Mouse (Mus musculus): Measurements from ENCODE around the gene Gm45233.

Gene Gm45233

DNA sequence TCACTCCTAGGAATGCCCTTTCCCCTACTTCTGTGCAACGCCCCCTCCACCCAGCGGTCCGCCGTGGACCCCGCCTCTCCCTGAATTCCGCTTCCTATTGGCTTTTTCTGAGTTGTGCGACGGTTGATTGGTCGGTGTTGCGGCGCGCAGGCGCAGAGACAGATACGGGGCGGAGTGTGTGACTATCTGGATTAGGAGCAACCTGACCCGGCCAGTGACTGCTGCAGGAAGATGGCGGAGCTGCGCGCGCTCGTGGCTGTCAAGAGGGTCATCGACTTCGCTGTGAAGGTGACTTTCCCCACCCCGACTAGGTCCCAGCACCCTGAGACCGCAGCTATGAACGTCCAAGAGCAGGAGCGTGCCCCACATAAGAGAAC is at the start of gene Gm45233, which contains the start of gene Etfb:
TSS of gene Gm45233 (plus strand) at position 212 of the 377 bp plus-strand sequence.
TSS of gene Etfb (plus strand) at position 167 of the 377 bp plus-strand sequence.
- in situ Hi-C loops (cut with MboI; ENCODE audit: unreplicated experiment in 2 of 2), result loop anchor here in 1 of 2 experiments (10.0 kb wide), 1 partner anchor 129 kb away; the partner anchor contains the start of gene Zfp715

DNA sequence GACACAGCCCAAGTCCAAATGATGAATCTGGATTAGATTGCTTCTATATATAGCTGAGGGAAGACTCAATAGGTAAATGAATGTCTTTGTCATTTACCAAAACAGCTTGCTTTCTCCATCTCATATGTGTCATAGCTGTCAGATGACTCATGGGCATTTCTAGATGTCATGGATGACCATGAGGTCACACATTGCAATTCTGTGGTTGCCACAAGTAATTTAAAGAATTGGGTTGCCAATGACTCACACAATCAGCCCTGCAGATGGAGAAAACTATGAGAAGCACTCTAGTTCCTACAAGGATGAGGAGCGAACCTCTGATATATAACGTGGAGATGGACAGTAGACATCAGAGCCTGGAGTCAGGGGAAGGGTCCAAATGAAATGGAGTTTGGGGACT is 44.4 kb upstream of the Gm45233 start:
- in situ Hi-C loops (cut with MboI; ENCODE audit: unreplicated experiment in 2 of 2), result loop anchor here in 1 of 2 experiments (25.0 kb wide), 1 partner anchor 412 kb away; no protein-coding TSS in a partner anchor

DNA sequence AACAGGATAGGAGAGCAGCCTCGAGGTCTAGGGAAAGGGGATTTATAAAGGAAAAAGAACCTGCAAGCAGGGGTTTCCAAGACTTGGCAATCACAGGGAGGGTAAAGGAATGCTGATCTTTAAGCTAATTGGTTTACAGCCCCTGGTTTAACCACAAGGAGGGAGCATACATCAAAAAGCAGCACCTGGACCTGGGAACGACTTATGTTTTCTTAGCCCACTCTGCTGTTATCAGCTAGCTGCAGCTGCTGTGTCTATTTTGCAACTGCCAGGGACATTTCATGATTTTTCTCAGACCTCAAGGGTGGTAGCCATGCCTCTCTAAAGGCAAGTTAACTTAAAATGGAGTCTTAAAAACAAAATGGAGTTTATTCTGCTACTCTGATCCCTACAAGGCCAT is 41.2 kb upstream of the Gm45233 start:
- in situ Hi-C loops (cut with MboI; ENCODE audit: unreplicated experiment in 2 of 2), result loop anchor here in 1 of 2 experiments (5.0 to 25.0 kb wide), 2 partner anchors 100 to 415 kb away; no protein-coding TSS in a partner anchor

DNA sequence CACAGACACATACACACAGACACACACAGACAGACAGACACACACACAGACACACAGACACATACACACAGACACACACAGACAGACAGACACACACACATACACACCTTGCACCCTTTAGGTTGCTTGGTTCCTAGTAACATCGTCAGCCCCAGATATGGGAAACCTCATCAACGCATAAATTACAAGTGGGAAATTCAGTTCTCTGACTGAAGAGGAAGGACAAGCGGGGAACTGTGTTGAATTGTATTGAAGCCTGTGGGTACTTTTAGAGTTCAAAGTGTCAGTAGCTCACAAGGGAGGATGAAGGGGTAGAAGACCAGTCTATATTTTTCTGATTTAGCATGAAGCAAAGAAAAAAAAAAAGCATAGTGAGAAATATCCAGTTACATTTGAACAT is 36.4 kb upstream of the Gm45233 start:
- in situ Hi-C loops (cut with MboI; ENCODE audit: unreplicated experiment in 2 of 2), result loop anchor here in 1 of 2 experiments (25.0 kb wide), 1 partner anchor 420 kb away; no protein-coding TSS in a partner anchor

DNA sequence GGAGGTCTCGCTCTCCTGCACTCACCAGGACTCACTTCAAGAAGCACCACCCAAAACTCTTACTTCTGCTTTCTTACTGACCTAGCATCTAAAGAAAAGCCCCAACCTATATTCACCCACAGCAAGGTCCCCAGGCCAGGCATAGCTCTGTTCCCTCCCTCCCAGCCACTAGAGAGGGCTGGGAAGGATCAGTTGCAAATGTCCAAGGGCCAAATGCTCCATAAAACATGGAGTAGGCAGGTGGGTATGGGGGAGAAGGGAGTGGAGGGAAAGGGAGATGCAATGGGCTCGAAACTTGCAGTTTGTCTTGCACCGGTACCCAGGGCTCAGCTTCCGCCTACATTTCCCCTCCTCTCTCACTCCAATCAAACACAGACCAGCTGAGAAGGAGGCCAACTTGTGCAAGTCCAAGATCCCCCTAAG is 35.8 kb upstream of the Gm45233 start, which contains the start of gene Siglecg:
TSS of gene Siglecg (plus strand) at position 74 of the 423 bp plus-strand sequence.
- in situ Hi-C loops (cut with MboI; ENCODE audit: unreplicated experiment in 2 of 2), result loop anchor here in 1 of 2 experiments (25.0 kb wide), 1 partner anchor 421 kb away; no protein-coding TSS in a partner anchor

DNA sequence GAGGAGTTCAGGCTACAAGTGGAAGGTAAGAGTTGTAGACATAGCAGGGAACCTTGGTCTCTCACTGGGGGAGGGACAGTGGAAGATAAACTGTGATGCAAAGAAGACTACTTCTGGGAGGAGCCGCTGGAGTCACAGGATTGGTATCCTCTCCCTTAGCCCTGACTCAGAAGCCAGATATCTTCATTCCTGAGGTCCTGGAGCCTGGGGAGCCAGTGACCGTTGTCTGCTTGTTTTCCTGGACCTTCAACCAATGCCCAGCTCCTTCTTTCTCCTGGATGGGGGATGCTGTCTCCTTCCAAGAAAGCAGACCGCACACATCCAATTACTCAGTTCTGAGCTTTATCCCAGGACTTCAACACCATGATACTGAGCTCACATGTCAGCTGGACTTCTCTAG is 34.8 kb upstream of the Gm45233 start:
- in situ Hi-C loops (cut with MboI; ENCODE audit: unreplicated experiment in 2 of 2), result loop anchor here in 1 of 2 experiments (25.0 kb wide), 1 partner anchor 422 kb away; no protein-coding TSS in a partner anchor

DNA sequence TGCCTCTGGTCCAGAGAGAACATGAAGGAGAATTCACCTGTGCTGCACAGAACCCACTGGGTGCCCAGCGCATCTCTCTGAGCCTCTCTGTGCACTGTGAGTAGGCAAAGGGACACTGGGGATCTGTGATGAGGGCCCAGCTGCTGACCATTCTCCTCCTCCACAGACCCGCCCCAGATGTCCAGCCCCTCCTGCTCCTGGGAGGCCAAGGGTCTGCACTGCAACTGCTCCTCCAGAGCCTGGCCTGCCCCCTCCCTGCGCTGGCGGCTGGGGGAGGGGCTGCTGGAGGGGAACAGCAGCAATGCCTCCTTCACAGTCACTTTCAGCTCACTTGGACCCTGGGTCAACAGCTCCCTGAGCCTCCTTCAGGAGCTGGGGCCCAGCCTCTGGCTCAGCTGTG is 32.2 kb upstream of the Gm45233 start:
- in situ Hi-C loops (cut with MboI; ENCODE audit: unreplicated experiment in 2 of 2), result loop anchor here in 1 of 2 experiments (25.0 kb wide), 1 partner anchor 424 kb away; no protein-coding TSS in a partner anchor

DNA sequence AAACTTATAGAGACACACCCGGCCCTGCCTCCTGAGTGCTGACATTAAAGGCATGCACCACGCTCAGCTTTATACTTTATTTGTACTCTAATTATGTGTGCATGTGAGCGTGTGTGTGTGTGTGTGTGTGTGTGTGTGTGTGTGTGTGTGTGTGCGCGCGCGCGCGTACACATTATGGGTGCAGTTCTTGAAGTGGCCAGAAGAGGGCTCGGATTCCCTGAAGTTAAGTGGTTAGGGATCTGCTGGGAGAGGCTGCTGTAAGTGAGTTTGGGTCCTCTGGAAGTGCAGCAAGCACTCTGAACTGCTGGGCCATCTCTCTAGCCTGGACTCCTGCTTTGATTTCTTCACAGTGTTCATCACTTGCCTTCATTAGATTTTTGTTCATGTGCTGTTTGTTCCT is 26.6 kb upstream of the Gm45233 start:
- in situ Hi-C loops (cut with MboI; ENCODE audit: unreplicated experiment in 2 of 2), result loop anchor here in 1 of 2 experiments (25.0 kb wide), 1 partner anchor 430 kb away; no protein-coding TSS in a partner anchor

DNA sequence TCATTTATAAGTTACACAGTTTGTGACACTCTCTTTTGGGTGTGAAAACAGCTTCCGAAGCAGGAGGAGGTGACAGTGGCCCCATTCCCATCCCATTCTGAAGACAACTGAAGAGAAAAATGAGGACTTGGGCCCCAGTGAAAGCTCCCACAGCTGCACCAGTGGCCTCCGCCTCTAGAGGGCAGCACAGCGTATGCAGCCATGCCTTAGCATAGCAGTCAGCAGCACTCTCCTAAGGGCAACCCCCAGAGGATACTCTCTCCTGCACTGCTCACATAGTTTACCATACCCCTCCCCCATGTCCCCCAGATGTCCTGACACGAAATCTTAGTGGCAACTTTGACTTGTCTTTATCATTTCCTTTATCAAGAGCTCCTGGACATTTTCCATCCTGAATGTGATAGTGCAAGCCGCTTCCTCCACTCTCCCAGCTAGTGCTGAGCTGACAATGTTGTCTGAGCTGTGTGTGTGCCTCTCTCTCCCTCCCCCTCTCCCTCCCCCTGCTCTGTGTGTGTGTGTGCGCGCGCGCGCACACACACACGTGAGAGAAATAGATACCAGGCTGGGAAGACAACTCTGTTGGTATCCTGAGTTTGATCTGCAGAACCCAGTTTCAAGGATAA is 20.8 kb upstream of the Gm45233 start:
- in situ Hi-C loops (cut with MboI; ENCODE audit: unreplicated experiment in 2 of 2), result loop anchor here (10.0 to 25.0 kb wide), 2 partner anchors 68 to 436 kb away; partner anchors contain the start of gene Siglecf (in 1 of the 2)

DNA sequence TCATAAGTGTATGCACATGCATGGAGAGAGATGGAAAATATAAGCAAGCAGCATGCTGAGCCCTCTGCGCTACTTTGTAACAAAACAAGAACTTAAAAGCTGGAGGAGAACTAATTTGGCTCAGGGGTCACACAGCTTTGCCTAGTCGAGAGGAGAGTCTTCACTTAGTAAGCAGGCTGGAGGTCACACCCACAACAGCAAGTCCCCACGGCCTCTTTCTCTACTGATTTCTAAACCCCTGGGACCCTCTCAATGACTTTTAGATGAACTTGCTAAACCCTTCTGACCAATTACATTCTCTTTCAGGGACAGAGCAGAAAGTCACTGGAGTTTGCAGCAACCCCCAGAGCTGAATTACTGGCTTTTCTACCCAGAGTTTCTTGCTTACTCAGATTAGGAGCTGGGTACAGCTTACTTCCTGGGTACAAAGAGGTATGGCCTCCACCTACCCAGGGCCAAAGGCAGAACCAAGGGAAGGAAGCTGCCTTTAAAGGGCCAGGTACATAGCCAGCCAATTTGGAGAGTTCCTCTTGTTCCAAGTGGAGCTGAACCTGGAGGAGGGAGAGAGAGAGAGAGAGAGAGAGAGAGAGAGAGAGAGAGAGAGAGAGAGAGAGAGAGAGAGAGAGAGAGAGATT is 19.8 kb upstream of the Gm45233 start:
- in situ Hi-C loops (cut with MboI; ENCODE audit: unreplicated experiment in 2 of 2), result loop anchor here (10.0 to 25.0 kb wide), 2 partner anchors 69 to 437 kb away; partner anchors contain the start of gene Siglecf (in 1 of the 2)

DNA sequence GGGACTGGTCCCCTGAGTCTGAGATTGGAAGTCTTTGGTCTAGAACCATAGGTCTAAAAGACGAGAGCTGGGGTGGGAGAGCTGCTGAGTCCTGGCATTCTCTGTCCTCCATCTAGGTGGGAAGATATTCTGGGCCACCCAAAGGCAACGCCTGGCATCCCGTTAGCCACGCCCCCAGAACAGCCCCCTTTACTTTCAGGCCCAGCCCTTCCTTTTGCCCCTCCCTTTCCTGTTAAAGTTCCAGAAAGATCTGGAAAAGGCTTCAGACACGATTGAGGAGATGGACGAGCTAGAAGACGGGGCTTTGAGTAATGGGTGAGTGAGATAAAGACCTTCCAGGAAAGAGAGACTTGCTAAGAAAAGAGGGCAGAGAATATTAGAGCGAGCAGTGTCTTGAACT is 16.5 kb upstream of the Gm45233 start, which contains the start of gene Lim2:
TSS of gene Lim2 (plus strand) at position 265 of the 400 bp plus-strand sequence.
- in situ Hi-C loops (cut with MboI; ENCODE audit: unreplicated experiment in 2 of 2), result loop anchor here in 1 of 2 experiments (5.0 to 10.0 kb wide), 2 partner anchors 35 to 73 kb away; partner anchors contain the start of genes Siglecf and Vsig10l

DNA sequence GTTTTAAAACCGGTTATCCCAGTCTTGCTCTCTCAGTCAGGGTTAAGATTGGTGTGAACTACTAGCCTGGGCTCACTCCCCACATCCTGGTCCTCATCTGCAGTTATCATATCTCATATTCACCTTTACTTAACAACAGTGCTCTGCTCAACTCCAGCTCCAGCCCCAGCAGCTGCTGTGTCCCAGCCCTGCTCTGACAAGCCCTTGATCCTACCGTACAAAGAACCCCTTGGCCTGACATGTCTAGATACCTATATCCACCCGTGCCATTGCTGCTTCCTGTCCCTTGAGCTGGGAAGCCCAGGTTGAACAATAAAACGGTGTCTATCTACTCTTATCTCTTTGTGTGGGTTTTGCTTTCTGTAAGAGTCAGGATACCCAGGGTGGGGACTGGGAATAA is 14.4 kb upstream of the Gm45233 start:
- in situ Hi-C loops (cut with MboI; ENCODE audit: unreplicated experiment in 2 of 2), result loop anchor here in 1 of 2 experiments (5.0 to 10.0 kb wide), 2 partner anchors 33 to 75 kb away; partner anchors contain the start of genes Siglecf and Vsig10l

DNA sequence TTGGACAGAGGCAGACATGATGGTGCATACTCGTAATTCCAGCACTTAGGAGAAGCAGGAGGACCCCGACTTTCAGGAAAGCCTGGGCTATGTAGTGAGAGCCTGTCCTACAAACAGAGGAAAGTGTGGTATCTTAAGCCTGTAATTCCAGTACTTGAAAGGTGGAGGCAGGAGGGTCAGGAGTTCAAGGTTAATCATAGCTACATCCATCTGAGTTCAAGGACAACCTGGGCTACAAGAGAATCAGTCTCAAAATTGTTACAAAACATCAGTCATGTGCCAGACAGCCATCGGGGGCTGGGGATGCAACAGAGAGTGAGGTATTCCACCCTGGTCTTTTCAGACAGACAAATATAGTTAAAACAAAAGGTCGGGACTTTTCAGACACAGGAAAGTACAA is 11.0 kb upstream of the Gm45233 start:
- in situ Hi-C loops (cut with MboI; ENCODE audit: unreplicated experiment in 2 of 2), result no loop called here

DNA sequence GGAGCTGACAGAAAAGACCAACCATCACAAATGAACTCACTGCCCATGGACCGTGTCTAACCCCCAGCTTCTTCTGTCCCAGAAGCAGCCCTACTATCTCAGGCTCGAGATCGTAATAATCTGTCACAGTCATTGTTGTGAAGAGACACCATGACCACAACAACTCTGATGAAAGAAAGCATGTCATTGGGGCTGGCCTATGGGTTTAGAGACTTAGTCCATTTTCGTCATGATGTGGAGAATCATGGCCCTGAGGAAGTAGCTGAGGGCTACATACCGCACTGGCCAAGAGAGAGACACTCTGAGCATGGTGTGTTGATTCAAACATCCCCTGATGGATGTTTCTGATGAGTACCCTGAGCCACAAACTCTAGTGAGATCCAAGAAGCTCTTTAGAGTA is 9.3 kb upstream of the Gm45233 start:
- in situ Hi-C loops (cut with MboI; ENCODE audit: unreplicated experiment in 2 of 2), result no loop called here

DNA sequence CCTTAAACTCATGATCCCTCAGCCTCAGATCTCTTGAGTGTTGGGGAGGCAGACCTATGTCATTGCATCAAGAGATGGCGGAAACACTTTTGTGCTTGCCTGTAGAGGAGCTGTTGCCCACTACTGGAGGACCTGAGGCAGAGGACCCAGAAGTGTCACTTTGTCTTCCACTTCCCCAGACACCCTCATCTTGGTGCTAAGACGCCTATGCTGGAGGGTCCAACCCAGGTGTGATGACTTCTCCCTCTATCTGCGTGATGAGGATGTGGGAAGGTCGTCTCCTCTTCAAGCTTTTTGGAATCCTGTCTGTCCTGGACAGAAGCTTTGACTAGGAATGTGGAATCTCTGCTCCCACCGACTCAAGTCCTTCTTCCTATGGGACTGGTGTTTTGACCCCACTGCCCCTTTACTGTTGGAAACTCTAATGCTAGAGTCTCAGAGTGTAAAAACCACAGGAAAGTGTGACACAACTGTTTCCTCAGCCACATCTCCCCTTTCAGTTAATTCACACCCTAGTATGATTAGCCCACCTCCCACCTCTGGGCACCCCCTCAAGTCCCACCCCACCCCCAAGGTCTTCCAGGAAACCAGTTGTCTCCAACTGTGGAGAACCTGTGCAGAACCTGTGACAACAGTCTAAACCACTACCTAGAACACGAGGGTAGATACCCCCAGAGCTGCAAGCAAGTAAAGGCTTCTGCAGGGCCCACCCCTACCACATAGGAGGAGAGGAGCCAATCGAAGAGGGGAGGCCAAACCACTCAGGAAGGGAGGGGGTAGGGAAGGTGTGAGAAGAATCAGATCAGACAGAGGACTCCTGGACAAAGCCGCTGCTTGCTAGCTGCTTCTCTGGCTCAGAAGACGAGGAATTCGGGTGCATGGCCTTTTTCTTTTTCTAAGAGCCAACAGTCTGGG is 7.3 kb upstream of the Gm45233 start, which contains the start of gene Nkg7:
TSS of gene Nkg7 (plus strand) at position 733 of the 915 bp plus-strand sequence.
- in situ Hi-C loops (cut with MboI; ENCODE audit: unreplicated experiment in 2 of 2), result no loop called here

DNA sequence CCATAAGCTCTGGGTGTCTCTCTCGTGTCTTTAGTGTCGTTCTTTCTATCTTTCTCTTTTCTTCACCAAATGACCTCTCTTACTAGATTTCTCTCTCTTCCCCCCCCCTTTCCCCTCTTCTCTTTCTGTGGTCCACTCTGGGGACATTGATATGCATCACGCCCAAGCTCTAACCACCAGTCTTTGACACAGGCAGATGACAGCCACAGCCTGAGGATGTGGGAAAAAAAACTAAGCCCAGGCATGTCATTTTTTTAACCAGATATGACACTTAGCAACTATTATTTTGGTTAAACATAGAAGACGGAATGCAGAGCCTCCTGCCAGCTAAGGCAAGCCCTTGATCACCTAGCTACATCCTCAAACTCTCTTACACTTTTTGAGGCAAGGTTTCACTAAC is 5.3 kb upstream of the Gm45233 start:
- in situ Hi-C loops (cut with MboI; ENCODE audit: unreplicated experiment in 2 of 2), result no loop called here

DNA sequence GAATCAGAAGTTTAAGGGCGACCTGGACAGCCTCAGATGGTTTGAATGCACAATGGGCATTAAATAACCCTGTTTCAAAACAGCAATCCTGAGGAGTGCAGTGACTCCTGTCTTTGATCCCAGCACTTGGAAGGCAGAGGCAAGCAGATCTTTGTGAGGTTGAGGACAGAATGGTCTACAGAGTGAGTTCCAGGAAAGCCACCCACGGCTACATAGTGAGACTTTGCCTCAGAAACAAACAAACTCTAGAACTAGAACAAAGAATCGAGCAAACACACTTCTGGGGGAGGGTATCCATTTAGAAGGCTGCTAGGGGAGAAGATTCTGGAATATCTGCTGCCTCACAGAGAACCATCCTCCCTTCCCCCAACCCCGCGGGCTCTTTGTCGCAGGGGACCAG is 3.4 kb upstream of the Gm45233 start, which contains the start of gene Cldnd2:
TSS of gene Cldnd2 (plus strand) at position 301 of the 400 bp plus-strand sequence.
- in situ Hi-C loops (cut with MboI; ENCODE audit: unreplicated experiment in 2 of 2), result loop anchor here in 1 of 2 experiments (10.0 kb wide), 1 partner anchor 126 kb away; the partner anchor contains the start of gene Zfp715

DNA sequence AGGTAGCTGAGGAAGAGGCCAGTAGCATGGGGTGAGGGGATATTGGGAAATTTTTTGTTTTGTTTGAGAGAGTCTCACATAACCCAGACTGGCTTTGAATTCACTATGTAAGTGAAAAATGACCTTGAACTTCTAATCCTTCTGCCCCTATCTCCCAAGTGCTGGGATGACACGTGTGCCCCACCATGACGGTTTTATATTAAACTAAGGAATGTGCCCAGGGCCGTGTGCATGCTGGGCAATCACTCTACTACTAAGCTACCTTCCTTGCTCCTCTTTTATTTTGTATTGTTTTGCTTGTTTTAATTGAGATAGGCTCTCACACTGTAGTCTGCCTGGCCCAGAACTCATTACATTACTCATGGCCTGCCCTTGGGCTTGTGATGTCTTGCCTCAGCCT is 2.9 kb upstream of the Gm45233 start:
- in situ Hi-C loops (cut with MboI; ENCODE audit: unreplicated experiment in 2 of 2), result loop anchor here in 1 of 2 experiments (10.0 kb wide), 1 partner anchor 126 kb away; the partner anchor contains the start of gene Zfp715

DNA sequence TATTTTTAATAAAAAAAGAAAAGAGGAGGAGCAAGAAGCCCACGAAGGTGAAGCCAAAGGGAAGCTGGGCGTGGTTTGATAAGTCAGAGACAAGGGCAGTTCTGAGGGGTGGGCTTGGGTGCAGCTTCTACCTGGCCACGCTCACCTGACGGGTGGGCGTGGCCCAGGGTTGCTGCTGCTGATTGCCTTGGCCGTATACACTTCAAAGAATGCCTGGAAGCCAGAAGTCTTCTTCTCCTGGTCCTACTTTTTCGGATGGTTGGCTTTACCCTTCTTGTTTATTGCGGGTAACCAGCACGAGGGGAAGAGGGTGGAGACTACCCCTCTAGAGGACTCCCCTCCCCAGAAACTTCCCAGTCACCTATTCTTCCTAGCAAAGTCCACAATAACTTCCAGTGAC is 1.2 kb upstream of the Gm45233 start:
- in situ Hi-C loops (cut with MboI; ENCODE audit: unreplicated experiment in 2 of 2), result loop anchor here in 1 of 2 experiments (10.0 kb wide), 1 partner anchor 128 kb away; the partner anchor contains the start of gene Zfp715
